Mouse (Mus musculus) stomach, embryonic 16.5 days (tissue): ENCODE measurements around the gene Naga. TPM values are rescaled to one million over a fixed set of nuclear protein-coding genes. Genes with fewer than 3 reads are reported as not detected.
A peak's percentile ranks its signal among the peaks of the same experiment; 100 is the strongest.

Experiments used
- ATAC-seq: fragments of 200-750 bp; cut with Nextera tagmentation; 2 replicates; pipeline ENCODE4 v1.8.0; 2017; ENCODE audit warnings: moderate number of reproducible peaks, moderate TSS enrichment; ENCODE audit not compliant: insufficient read depth, low FRiP score
- H3K27ac ChIP-seq: fragments of 300-500 bp; sonication (generic); 2 replicates; pipeline ENCODE4 v1.5.1; 2014; ENCODE audit warnings: low read length
- H3K27me3 ChIP-seq: fragments of 300-500 bp; sonication (generic); 2 replicates; pipeline ENCODE4 v1.6.1; 2014; ENCODE audit warnings: low read length, control low read depth, mixed read lengths; ENCODE audit not compliant: control insufficient read depth, insufficient read depth
- H3K36me3 ChIP-seq: fragments of 300-500 bp; sonication (generic); 2 replicates; pipeline ENCODE4 v1.6.1; 2014; ENCODE audit warnings: low read length; ENCODE audit not compliant: control insufficient read depth, insufficient read depth
- H3K4me1 ChIP-seq: fragments of 300-500 bp; sonication (generic); 2 replicates; pipeline ENCODE4 v1.6.1; 2014; ENCODE audit warnings: low read length, control low read depth, mixed read lengths; ENCODE audit not compliant: control insufficient read depth, insufficient read depth
- H3K4me2 ChIP-seq: fragments of 300-500 bp; sonication (generic); 2 replicates; pipeline ENCODE4 v1.6.1; 2014; ENCODE audit warnings: low read depth, low read length, mixed read lengths
- H3K4me3 ChIP-seq: fragments of 300-500 bp; sonication (generic); replicated peaks from 2 replicates; pipeline ENCODE4 v1.5.1; 2014; ENCODE audit warnings: mild to moderate bottlenecking, low read length
- H3K9ac ChIP-seq: fragments of 300-500 bp; sonication (generic); 2 replicates; pipeline ENCODE4 v1.6.1; 2014; ENCODE audit warnings: low read length
- H3K9me3 ChIP-seq: fragments of 300-500 bp; sonication (generic); replicated peaks from 2 replicates; pipeline ENCODE4 v1.6.1; 2016; ENCODE audit warnings: low read length, control low read depth; ENCODE audit not compliant: control insufficient read depth
- WGBS: fragments of 180-500 bp; shearing (Covaris S2); extraction: QIAGEN DNeasy Blood & Tissue Kit; methylation state at CpG from one replicate; pipeline ENCODE4 v1.1.7; 2014; 5-methylcytosine and 5-hydroxymethylcytosine counted together
- polyA plus RNA-seq: library from polyadenylated mRNA; unstranded; fragments of >200 nt; fragmentation: Nextera tagmentation; extraction: Ambion mirVana; gene quantifications from 2 replicates; pipeline ENCODE4 v1.2.1, GENCODE M21; 2015

Naga gene
- polyA plus RNA-seq, 1 experiment from 2014 or later: 99.0 TPM

- Histone ChIP-seq H3K27ac (peak overlapping the region; percentile 51), H3K4me2 (no peak overlapping the region), H3K9me3 (no peaks in the 10 kb centered on the region), H3K27me3 (no peaks in the 10 kb centered on the region), H3K9ac (no peak overlapping the region), H3K4me1 (peaks cover 10% of the 10 kb centered on the region), H3K4me3 (no peak overlapping the region), H3K36me3 (no peaks in the 10 kb centered on the region)
- WGBS: 72% methylated on average over 3 of the region's 4 CpGs
- ATAC-seq: no peak
Measured at GRCm38 (mm10) chr15:82362234-82362633, 23.5 kb upstream of the Naga start.

GRCm38 (mm10) chr15:82361459-82362018, 22.8 kb upstream of the Naga start:
- H3K9ac ChIP-seq: peak overlapping the region; percentile 6; the same call in 1 of the 2 replicates
- WGBS: 70% methylated on average over 11 of the region's 11 CpGs
- H3K27me3 ChIP-seq: no peaks in the 10 kb centered on the region
- no peaks in the 10 kb centered on the region for H3K9me3 ChIP-seq
- H3K4me2 ChIP-seq: no peak overlapping the region
- H3K27ac ChIP-seq: peak overlapping the region; percentile 36; the same call in 1 of the 2 replicates
- peaks cover 10% of the 10 kb centered on the region for H3K4me1 ChIP-seq
- peak; percentile 72; the same call in 1 of the 2 replicates for ATAC-seq
- no peak overlapping the region for H3K4me3 ChIP-seq
- no peaks in the 10 kb centered on the region for H3K36me3 ChIP-seq

- H3K4me1 ChIP-seq: peaks cover 14% of the 10 kb centered on the region
- H3K4me2 ChIP-seq: no peak overlapping the region
- H3K27me3 ChIP-seq: no peaks in the 10 kb centered on the region
- no peak for ATAC-seq
- no peak overlapping the region for H3K4me3 ChIP-seq
- no peaks in the 10 kb centered on the region for H3K36me3 ChIP-seq
- no peaks in the 10 kb centered on the region for H3K9me3 ChIP-seq
- peak overlapping the region; percentile 46; the same call in 1 of the 2 replicates for H3K9ac ChIP-seq
- peak overlapping the region; percentile 60 for H3K27ac ChIP-seq
- WGBS: 53% methylated on average over 22 of the region's 22 CpGs
Measured at GRCm38 (mm10) chr15:82358431-82359260, 19.9 kb upstream of the Naga start.

- ATAC-seq: peak; percentile 99
Measured at GRCm38 (mm10) chr15:82354126-82354945, 15.6 kb upstream of the Naga start, which contains the start of gene Ndufa6. Gene Ndufa6 (minus strand): TSS chr15:82354322.

GRCm38 (mm10) chr15:82353745-82354113, 15.0 kb upstream of the Naga start:
- 0% methylated on average over 23 of the region's 23 CpGs for WGBS

More at GRCm38 (mm10) chr15:82354126-82354945, 15.6 kb upstream of the Naga start, which contains the start of gene Ndufa6:
- H3K36me3 ChIP-seq: peaks cover 11% of the 10 kb centered on the region
- H3K9ac ChIP-seq: peak within 1 kb of the TSS; percentile 97
- WGBS: 1% methylated on average over 57 of the region's 57 CpGs
- no peaks in the 10 kb centered on the region for H3K27me3 ChIP-seq
- H3K4me3 ChIP-seq: peak within 1 kb of the TSS; percentile 99
- peaks cover 23% of the 10 kb centered on the region for H3K4me1 ChIP-seq
- H3K4me2 ChIP-seq: peak within 1 kb of the TSS; percentile 83
- peak within 1 kb of the TSS; percentile 91 for H3K27ac ChIP-seq
- H3K9me3 ChIP-seq: no peaks in the 10 kb centered on the region

GRCm38 (mm10) chr15:82353078-82353744, 14.5 kb upstream of the Naga start:
- peak overlapping the region; percentile 85 for H3K27ac ChIP-seq
- H3K4me1 ChIP-seq: peaks cover 15% of the 10 kb centered on the region
- H3K27me3 ChIP-seq: no peaks in the 10 kb centered on the region
- H3K36me3 ChIP-seq: peaks cover 22% of the 10 kb centered on the region
- H3K4me3 ChIP-seq: peak overlapping the region; percentile 99
- no peaks in the 10 kb centered on the region for H3K9me3 ChIP-seq
- 20% methylated on average over 14 of the region's 14 CpGs for WGBS
- H3K4me2 ChIP-seq: peak overlapping the region; percentile 83
- H3K9ac ChIP-seq: peak overlapping the region; percentile 97
- ATAC-seq: no peak

More at GRCm38 (mm10) chr15:82353745-82354113, 15.0 kb upstream of the Naga start:
- H3K9ac ChIP-seq: peak overlapping the region; percentile 97
- no peaks in the 10 kb centered on the region for H3K27me3 ChIP-seq
- H3K9me3 ChIP-seq: no peaks in the 10 kb centered on the region
- H3K4me1 ChIP-seq: peaks cover 17% of the 10 kb centered on the region
- peak overlapping the region; percentile 99 for H3K4me3 ChIP-seq
- H3K36me3 ChIP-seq: peaks cover 17% of the 10 kb centered on the region
- peak overlapping the region; percentile 85 for H3K27ac ChIP-seq
- peak overlapping the region; percentile 83 for H3K4me2 ChIP-seq
- no peak; the same call in 1 of the 2 replicates for ATAC-seq

GRCm38 (mm10) chr15:82351480-82351879, 12.8 kb upstream of the Naga start:
- H3K4me3 ChIP-seq: no peak overlapping the region
- no peak overlapping the region for H3K9ac ChIP-seq
- H3K9me3 ChIP-seq: no peaks in the 10 kb centered on the region
- peaks cover 27% of the 10 kb centered on the region for H3K36me3 ChIP-seq
- H3K27ac ChIP-seq: peak overlapping the region; percentile 16
- H3K4me2 ChIP-seq: 0 out of 2 replicates have a peak overlapping the region, but pooled peaks have one; percentile 17
- ATAC-seq: no peak
- H3K27me3 ChIP-seq: no peaks in the 10 kb centered on the region
- H3K4me1 ChIP-seq: peaks cover 30% of the 10 kb centered on the region
- 62% methylated on average over 3 of the region's 3 CpGs for WGBS

- Histone ChIP-seq H3K9ac (no peak overlapping the region), H3K4me1 (peaks cover 30% of the 10 kb centered on the region), H3K27me3 (no peaks in the 10 kb centered on the region), H3K4me2 (no peak overlapping the region), H3K27ac (no peak overlapping the region), H3K36me3 (peaks cover 27% of the 10 kb centered on the region), H3K4me3 (no peak overlapping the region), H3K9me3 (no peaks in the 10 kb centered on the region)
- 69% methylated on average over 4 of the region's 4 CpGs for WGBS
- no peak for ATAC-seq
Measured at GRCm38 (mm10) chr15:82350349-82350748, 11.6 kb upstream of the Naga start.
